Mouse (Mus musculus) heart, adult 2 months (tissue): ENCODE data around the gene Pipox.

ENCODE experiments used
- CTCF ChIP-seq: fragments of 200-600 bp; IDR thresholded peaks from 2 replicates; pipeline ENCODE4 v1.8.1; 2022; ENCODE audit warnings: antibody characterized with exemption, mild to moderate bottlenecking, moderate library complexity
- POLR2A ChIP-seq: fragments of 200-500 bp; IDR thresholded peaks from 2 replicates; pipeline ENCODE4 v1.6.1; 2011; ENCODE audit warnings: mild to moderate bottlenecking, low read depth, low read length, control low read depth; ENCODE audit not compliant: insufficient read depth

DNA sequence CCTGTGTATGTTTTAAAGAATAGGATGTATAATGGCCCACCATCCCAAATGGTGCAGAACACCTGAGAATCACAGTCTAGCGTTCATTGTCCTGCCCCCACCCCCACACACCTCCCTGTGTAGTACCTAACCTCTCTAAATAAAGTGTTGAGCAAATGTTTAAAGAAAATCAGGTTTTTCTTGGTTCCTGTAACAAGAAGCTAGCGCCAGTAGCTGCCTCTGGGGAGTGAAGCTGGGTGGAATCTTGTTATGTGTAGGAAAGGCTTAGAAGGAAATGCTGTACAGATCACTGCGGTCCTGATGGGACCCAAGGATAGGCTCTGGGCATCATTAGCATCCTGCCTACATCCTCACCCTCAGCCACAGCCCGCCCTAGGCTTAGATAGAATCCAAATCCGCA lies 7.5 kb upstream of the Pipox start:
- no peak for TF ChIP-seq POLR2A
- TF ChIP-seq CTCF = no peak
